Mouse (Mus musculus): ENCODE results near the gene Klrg2. TPM values are rescaled to one million over a fixed set of nuclear protein-coding genes. Genes with fewer than 3 reads are reported as not detected.

Gene Klrg2
- polyA plus RNA-seq, 1 experiment from 2014 or later = 0.21 TPM

DNA sequence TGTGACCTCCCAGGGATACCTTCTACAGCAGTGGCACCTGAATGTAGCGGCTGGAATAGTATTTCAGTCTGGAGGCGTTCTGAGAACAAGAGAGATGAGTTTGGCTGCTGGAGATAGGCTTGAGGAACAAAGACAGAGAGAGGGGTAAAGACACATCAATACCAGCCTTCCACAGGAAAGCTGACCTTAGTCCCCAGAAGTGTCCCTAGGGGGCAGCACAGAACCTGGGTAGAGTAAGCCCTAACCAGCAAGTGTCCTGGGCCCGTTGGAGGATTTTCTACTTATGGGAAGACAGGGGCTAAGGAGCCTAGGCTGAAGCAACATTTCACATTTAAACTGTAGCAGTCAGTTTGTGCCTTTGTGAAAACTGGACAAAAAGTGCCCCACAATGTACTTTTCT, 12.5 kb upstream of the Klrg2 start:
- Histone ChIP-seq H3K4me2 (no peak overlapping the region), H3K27me3 (no peaks in the 10 kb centered on the region), H3K4me3 (no peak overlapping the region), H3K36me3 (no peaks in the 10 kb centered on the region), H3K4me1 (replicated peaks) (0 out of 2 replicates have a peak, but pooled peaks cover 3% of the 10 kb centered on the region), H3K9ac (no peak overlapping the region), H3K27ac (replicated peaks) (no peak overlapping the region), H3K9me3 (no peaks in the 10 kb centered on the region)
- no peak for ATAC-seq (ENCODE audit: low FRiP score, low read depth)
- 75% methylated on average over 3 of the region's 3 CpGs for WGBS

DNA sequence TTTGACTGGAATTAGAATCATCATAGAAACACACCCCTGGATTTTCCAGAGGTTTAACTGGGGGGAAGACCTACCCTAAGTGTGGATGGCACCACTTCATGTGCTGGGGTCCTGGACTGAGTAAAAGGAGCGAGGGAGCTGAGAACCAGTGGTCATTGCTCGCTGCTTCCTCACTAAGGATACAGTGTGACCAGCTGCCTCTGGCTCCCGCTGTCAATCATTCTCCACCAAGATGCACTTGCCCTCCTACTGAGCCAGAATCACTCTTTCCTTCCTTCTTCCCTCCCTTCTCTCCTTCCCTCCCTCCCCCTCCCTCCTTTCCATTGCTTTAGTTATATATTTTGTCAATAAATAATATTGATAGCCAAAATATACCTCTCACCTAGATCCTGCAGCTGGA, 6.0 kb upstream of the Klrg2 start:
- H3K4me2 ChIP-seq = no peak overlapping the region
- no peak overlapping the region for H3K9ac ChIP-seq
- no peak overlapping the region for H3K4me3 ChIP-seq
- 79% methylated on average over 3 of the region's 3 CpGs for WGBS
- no peak overlapping the region for H3K27ac ChIP-seq (replicated peaks)
- peaks cover 16% of the 10 kb centered on the region for H3K27me3 ChIP-seq
- H3K36me3 ChIP-seq = no peaks in the 10 kb centered on the region
- H3K4me1 ChIP-seq (replicated peaks) = 0 out of 2 replicates have a peak, but pooled peaks cover 3% of the 10 kb centered on the region
- no peaks in the 10 kb centered on the region for H3K9me3 ChIP-seq
- no peak for ATAC-seq (ENCODE audit: low FRiP score, low read depth)

DNA sequence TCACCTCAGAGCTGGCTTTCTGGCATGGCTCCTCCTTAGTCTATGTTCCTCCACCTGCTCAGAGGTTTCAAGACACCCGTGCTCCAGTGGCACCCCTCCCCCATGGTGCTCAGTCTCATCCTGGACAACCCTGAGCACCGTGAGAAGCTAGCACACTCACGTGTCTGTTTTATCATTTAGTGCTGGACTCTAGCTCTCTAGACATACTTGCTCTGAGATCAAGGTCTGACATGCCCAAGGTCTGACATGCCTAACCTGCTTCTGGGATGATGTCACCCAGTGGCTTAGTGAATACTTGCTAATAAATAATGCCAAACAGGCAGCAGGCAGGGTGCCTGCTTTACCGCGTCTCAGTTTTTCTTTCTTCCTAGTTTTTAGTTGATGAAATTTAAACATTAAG, 5.6 kb upstream of the Klrg2 start:
- H3K27me3 ChIP-seq = peaks cover 21% of the 10 kb centered on the region
- WGBS = 84% methylated on average over 5 of the region's 5 CpGs
- H3K9me3 ChIP-seq = no peaks in the 10 kb centered on the region
- no peak overlapping the region for H3K27ac ChIP-seq (replicated peaks)
- H3K36me3 ChIP-seq = no peaks in the 10 kb centered on the region
- peak; percentile 19; the same call in 1 of the 2 replicates for ATAC-seq (ENCODE audit: low FRiP score, low read depth)
- no peak overlapping the region for H3K9ac ChIP-seq
- 0 out of 2 replicates have a peak, but pooled peaks cover 3% of the 10 kb centered on the region for H3K4me1 ChIP-seq (replicated peaks)
- H3K4me3 ChIP-seq = no peak overlapping the region
- H3K4me2 ChIP-seq = no peak overlapping the region

DNA sequence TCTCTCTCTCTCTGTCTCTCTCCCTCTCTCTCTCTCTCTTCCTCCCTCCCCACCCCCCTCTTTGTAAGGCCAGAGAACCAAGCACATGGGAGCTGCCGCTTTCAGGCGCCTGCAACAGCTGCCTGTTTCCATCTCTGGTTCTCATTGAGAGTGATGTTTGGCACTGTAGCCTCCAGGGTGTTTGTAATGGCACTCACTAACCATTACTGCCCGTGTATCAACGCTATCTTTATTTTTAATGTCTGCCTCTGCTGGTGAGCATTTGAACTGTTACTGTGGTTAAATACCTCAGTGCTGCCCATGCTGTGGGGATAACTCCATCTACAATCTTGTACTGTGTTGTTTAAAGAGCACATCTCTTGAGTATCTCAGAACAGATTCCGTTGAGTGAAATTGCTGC, 4.6 kb upstream of the Klrg2 start:
- WGBS = 42% methylated on average over 5 of the region's 5 CpGs
- Histone ChIP-seq H3K27ac (replicated peaks) (no peak overlapping the region), H3K36me3 (no peaks in the 10 kb centered on the region), H3K9ac (no peak overlapping the region), H3K9me3 (no peaks in the 10 kb centered on the region), H3K4me1 (replicated peaks) (peaks cover 11% of the 10 kb centered on the region), H3K27me3 (peaks cover 30% of the 10 kb centered on the region), H3K4me3 (no peak overlapping the region), H3K4me2 (no peak overlapping the region)
- ATAC-seq (ENCODE audit: low FRiP score, low read depth) = no peak

- no peak for ATAC-seq (ENCODE audit: low FRiP score, low read depth)
- Histone ChIP-seq H3K36me3 (no peaks in the 10 kb centered on the region), H3K27me3 (peaks cover 32% of the 10 kb centered on the region), H3K4me1 (replicated peaks) (peaks cover 16% of the 10 kb centered on the region), H3K9me3 (no peaks in the 10 kb centered on the region), H3K4me3 (no peak overlapping the region), H3K9ac (no peak overlapping the region), H3K27ac (replicated peaks) (no peak overlapping the region), H3K4me2 (no peak overlapping the region)
- 83% methylated on average over 5 of the region's 5 CpGs for WGBS
These were observed 4.2 kb upstream of the Klrg2 start for GRCm38 (mm10) chr6:38641228-38641627.

GRCm38 (mm10) chr6:38640401-38640800, 3.4 kb upstream of the Klrg2 start:
- Histone ChIP-seq H3K36me3 (no peaks in the 10 kb centered on the region), H3K27ac (replicated peaks) (no peak overlapping the region), H3K27me3 (peaks cover 40% of the 10 kb centered on the region), H3K4me2 (no peak overlapping the region), H3K4me1 (replicated peaks) (peaks cover 22% of the 10 kb centered on the region), H3K9ac (no peak overlapping the region), H3K4me3 (no peak overlapping the region), H3K9me3 (no peaks in the 10 kb centered on the region)
- ATAC-seq (ENCODE audit: low FRiP score, low read depth) = no peak
- WGBS = 80% methylated on average over 11 of the region's 11 CpGs

DNA sequence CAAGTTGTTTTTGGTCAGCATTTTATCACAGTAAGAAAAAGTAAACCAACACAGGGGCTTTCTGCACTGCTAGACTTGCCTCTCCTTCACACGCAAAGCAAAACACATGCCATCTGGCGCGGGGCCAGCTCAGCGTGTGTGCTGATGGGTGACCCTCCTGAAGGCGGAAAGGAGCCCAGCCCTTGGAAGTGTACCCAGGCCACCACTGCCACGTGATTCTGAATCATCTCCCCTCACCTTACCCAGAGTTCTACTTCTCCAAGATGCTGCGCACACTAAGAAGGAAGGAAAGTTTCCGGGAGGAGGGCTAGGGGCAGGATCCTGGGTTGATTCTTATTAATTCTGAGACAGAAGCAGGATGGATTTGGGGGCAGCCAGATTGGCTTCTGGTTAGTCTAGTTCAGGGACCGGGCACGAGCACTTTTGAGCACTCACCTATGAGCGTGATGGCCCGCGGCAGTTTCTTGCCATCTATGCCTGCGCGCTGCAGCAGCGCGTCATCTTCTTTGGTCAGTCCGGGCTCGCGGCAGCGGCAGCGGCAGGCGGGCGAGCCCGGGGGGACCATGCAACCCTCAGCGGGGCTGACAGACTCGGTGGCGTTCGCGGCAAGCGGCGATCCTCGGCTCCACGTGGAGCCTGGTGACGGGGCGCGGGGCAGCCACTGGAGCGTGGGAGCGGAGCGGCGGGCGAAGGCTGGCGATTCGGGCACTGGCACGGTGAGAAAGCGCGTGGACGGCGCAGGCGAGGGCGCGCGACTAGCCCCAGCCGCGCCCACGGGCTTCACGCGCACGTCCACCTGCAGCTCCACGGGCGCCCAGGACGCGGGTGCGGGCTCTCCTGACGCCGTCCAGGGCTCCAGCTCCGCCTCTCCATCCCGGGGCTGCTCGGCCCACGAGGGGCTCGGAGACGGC, 846 bp downstream of the Klrg2 start:
- no peaks in the 10 kb centered on the region for H3K36me3 ChIP-seq
- ATAC-seq (ENCODE audit: low FRiP score, low read depth) = peak; percentile 59
- peaks cover 59% of the 10 kb centered on the region for H3K27me3 ChIP-seq
- H3K9ac ChIP-seq = peak overlapping the region; percentile 40
- no peak overlapping the region for H3K27ac ChIP-seq (replicated peaks)
- peak overlapping the region; percentile 58 for H3K4me3 ChIP-seq
- H3K4me1 ChIP-seq (replicated peaks) = peaks cover 19% of the 10 kb centered on the region
- WGBS = 1% methylated on average over 61 of the region's 72 CpGs
- H3K9me3 ChIP-seq = no peaks in the 10 kb centered on the region
- peak overlapping the region; percentile 99 for H3K4me2 ChIP-seq

DNA sequence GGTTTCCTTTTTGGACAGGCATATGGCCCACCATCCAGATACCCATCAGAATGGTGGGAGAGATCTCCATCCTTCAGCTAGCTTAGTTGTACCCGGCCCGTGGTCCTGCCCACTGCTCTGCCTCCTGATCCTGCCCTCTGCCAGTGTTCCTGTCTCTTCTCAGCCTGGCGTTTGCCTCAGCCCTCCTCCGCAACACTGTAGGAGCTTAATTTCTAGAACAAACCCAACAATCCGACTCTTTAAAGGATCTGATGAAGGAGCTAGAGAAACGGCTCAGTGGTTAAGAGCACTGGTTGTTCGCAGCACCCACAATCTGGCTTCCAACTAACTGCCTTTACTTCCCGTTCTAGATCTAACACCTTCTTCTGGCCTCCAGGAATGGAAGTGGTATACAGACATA, 2.6 kb downstream of the Klrg2 start:
- Histone ChIP-seq H3K27ac (replicated peaks) (no peak overlapping the region), H3K4me3 (no peak overlapping the region), H3K36me3 (no peaks in the 10 kb centered on the region), H3K9ac (no peak overlapping the region), H3K27me3 (peaks cover 53% of the 10 kb centered on the region), H3K4me2 (no peak overlapping the region), H3K9me3 (no peaks in the 10 kb centered on the region), H3K4me1 (replicated peaks) (peaks cover 19% of the 10 kb centered on the region)
- WGBS = 84% methylated on average over 8 of the region's 8 CpGs
- no peak for ATAC-seq (ENCODE audit: low FRiP score, low read depth)

- H3K27ac ChIP-seq (replicated peaks) = no peak overlapping the region
- H3K27me3 ChIP-seq = peaks cover 40% of the 10 kb centered on the region
- H3K4me1 ChIP-seq (replicated peaks) = peaks cover 19% of the 10 kb centered on the region
- H3K9me3 ChIP-seq = no peaks in the 10 kb centered on the region
- no peaks in the 10 kb centered on the region for H3K36me3 ChIP-seq
- no peak overlapping the region for H3K9ac ChIP-seq
- no peak for ATAC-seq (ENCODE audit: low FRiP score, low read depth)
- no peak overlapping the region for H3K4me3 ChIP-seq
- H3K4me2 ChIP-seq = no peak overlapping the region
- 93% methylated on average over 2 of the region's 2 CpGs for WGBS
These were observed 4.2 kb downstream of the Klrg2 start for GRCm38 (mm10) chr6:38632826-38633225.

GRCm38 (mm10) chr6:38629556-38629955, 7.5 kb downstream of the Klrg2 start:
- Histone ChIP-seq H3K27me3 (peaks cover 11% of the 10 kb centered on the region; the same call in 1 of the 2 replicates), H3K4me3 (no peak overlapping the region), H3K4me1 (replicated peaks) (no peaks in the 10 kb centered on the region), H3K4me2 (no peak overlapping the region), H3K9ac (no peak overlapping the region), H3K27ac (replicated peaks) (no peak overlapping the region), H3K36me3 (no peaks in the 10 kb centered on the region), H3K9me3 (no peaks in the 10 kb centered on the region)
- no peak for ATAC-seq (ENCODE audit: low FRiP score, low read depth)
- WGBS = 88% methylated on average over 1 of the region's 1 CpGs

DNA sequence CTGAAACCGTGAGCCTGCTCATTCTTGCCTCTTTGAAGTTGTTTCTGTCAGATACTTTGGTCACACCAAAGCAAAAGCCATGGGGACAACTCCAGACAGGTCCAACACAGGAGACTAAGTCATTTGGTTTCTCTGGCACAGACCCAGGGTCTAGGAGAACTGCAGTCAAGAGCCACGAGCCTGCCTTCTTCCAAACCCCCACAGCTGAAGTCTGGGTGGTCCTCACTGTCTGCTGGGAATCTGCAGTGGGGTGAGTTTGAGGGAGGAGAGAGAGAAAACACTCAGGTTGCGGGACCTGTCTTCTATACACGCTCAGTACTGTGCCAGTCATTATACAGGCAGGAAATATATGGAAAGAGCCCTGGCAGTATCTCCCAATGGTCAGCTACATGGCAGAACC, 9.6 kb downstream of the Klrg2 start:
- H3K36me3 ChIP-seq = no peaks in the 10 kb centered on the region
- no peak for ATAC-seq (ENCODE audit: low FRiP score, low read depth)
- 86% methylated on average over 4 of the region's 4 CpGs for WGBS
- H3K4me3 ChIP-seq = no peak overlapping the region
- H3K9me3 ChIP-seq = no peaks in the 10 kb centered on the region
- H3K27ac ChIP-seq (replicated peaks) = no peak overlapping the region
- H3K27me3 ChIP-seq = no peaks in the 10 kb centered on the region
- no peak overlapping the region for H3K9ac ChIP-seq
- no peak overlapping the region for H3K4me2 ChIP-seq
- H3K4me1 ChIP-seq (replicated peaks) = no peaks in the 10 kb centered on the region

- Histone ChIP-seq H3K4me1 (replicated peaks) (no peaks in the 10 kb centered on the region), H3K9ac (no peak overlapping the region), H3K4me3 (no peak overlapping the region), H3K4me2 (no peak overlapping the region), H3K9me3 (no peaks in the 10 kb centered on the region), H3K27ac (replicated peaks) (no peak overlapping the region), H3K27me3 (no peaks in the 10 kb centered on the region), H3K36me3 (no peaks in the 10 kb centered on the region)
- no peak for ATAC-seq (ENCODE audit: low FRiP score, low read depth)
- 97% methylated on average over 4 of the region's 4 CpGs for WGBS
These were observed 10.0 kb downstream of the Klrg2 start for GRCm38 (mm10) chr6:38627081-38627480.

All from hindbrain, embryonic 15.5 days (tissue).